Mouse (Mus musculus): ENCODE results near the gene Tmem38b. TPM values are rescaled to one million over a fixed set of nuclear protein-coding genes. Genes with fewer than 3 reads are reported as not detected.

Tmem38b gene
- polyA plus RNA-seq (2014; fragmentation: Illumina TruSeq; extraction: RNeasy Lipid Tissue Mini Kit (QIAGEN cat#74804); ENCODE audit: low replicate concordance): 6.3 TPM

GRCm38 (mm10) chr4:53825821-53826605, at the start of gene Tmem38b:
Tmem38b (plus strand) TSS chr4:53826045.

Other genes starting within 250 kb of the Tmem38b start
- gene Fsd1l, start 194.6 kb upstream of the Tmem38b start, polyA plus RNA-seq (2014; fragmentation: Illumina TruSeq; extraction: RNeasy Lipid Tissue Mini Kit (QIAGEN cat#74804); ENCODE audit: low replicate concordance): 20.7 TPM
- 17.5 TPM for gene Fktn, start 112.0 kb upstream of the Tmem38b start, polyA plus RNA-seq (2014; fragmentation: Illumina TruSeq; extraction: RNeasy Lipid Tissue Mini Kit (QIAGEN cat#74804); ENCODE audit: low replicate concordance)
- gene Tal2, start 46.3 kb upstream of the Tmem38b start, polyA plus RNA-seq (2014; fragmentation: Illumina TruSeq; extraction: RNeasy Lipid Tissue Mini Kit (QIAGEN cat#74804); ENCODE audit: low replicate concordance): 0.15 TPM